Mouse (Mus musculus): Measurements from ENCODE around the gene Galnt9. TPM values are rescaled to one million over a fixed set of nuclear protein-coding genes. Genes with fewer than 3 reads are reported as not detected.

Galnt9 gene
- polyA plus RNA-seq, 1 experiment from 2014 or later: not detected

GRCm38 (mm10) chr5:110598298-110599095 is 54.3 kb downstream of the Galnt9 start:
- DNase-seq (ENCODE audit: low spot score): peak; percentile 81
- H3K4me3 ChIP-seq: peak overlapping the region; percentile 29; the same call in 1 of the 2 replicates
- no peaks in the 10 kb centered on the region for H3K9me3 ChIP-seq
- peaks cover 46% of the 10 kb centered on the region for H3K27me3 ChIP-seq (ENCODE audit: insufficient read depth, poor library complexity, severe bottlenecking)
- no peaks in the 10 kb centered on the region for H3K36me3 ChIP-seq
- H3K4me1 ChIP-seq: peaks cover 13% of the 10 kb centered on the region
- 26% methylated on average over 12 of the region's 12 CpGs for WGBS
- H3K27ac ChIP-seq: no peak overlapping the region

- no peaks in the 10 kb centered on the region for H3K36me3 ChIP-seq
- no peak overlapping the region for H3K4me3 ChIP-seq
- no peak for DNase-seq (ENCODE audit: low spot score)
- H3K27ac ChIP-seq: no peak overlapping the region
- H3K27me3 ChIP-seq (ENCODE audit: insufficient read depth, poor library complexity, severe bottlenecking): peaks cover 28% of the 10 kb centered on the region; the same call in 1 of the 2 replicates
- peaks cover 12% of the 10 kb centered on the region for H3K4me1 ChIP-seq
- H3K9me3 ChIP-seq: no peaks in the 10 kb centered on the region
- 74% methylated on average over 7 of the region's 7 CpGs for WGBS
These were observed 59.0 kb downstream of the Galnt9 start for GRCm38 (mm10) chr5:110603016-110603685.

- WGBS: 82% methylated on average over 2 of the region's 2 CpGs
- Histone ChIP-seq H3K36me3 (no peaks in the 10 kb centered on the region), H3K27me3 (ENCODE audit: insufficient read depth, poor library complexity, severe bottlenecking) (peaks cover 31% of the 10 kb centered on the region; the same call in 1 of the 2 replicates), H3K4me3 (no peak overlapping the region), H3K4me1 (0 out of 2 replicates have a peak, but pooled peaks cover 2% of the 10 kb centered on the region), H3K27ac (no peak overlapping the region), H3K9me3 (no peaks in the 10 kb centered on the region)
- no peak for DNase-seq (ENCODE audit: low spot score)
These were observed 60.2 kb downstream of the Galnt9 start for GRCm38 (mm10) chr5:110604311-110604710.

DNA sequence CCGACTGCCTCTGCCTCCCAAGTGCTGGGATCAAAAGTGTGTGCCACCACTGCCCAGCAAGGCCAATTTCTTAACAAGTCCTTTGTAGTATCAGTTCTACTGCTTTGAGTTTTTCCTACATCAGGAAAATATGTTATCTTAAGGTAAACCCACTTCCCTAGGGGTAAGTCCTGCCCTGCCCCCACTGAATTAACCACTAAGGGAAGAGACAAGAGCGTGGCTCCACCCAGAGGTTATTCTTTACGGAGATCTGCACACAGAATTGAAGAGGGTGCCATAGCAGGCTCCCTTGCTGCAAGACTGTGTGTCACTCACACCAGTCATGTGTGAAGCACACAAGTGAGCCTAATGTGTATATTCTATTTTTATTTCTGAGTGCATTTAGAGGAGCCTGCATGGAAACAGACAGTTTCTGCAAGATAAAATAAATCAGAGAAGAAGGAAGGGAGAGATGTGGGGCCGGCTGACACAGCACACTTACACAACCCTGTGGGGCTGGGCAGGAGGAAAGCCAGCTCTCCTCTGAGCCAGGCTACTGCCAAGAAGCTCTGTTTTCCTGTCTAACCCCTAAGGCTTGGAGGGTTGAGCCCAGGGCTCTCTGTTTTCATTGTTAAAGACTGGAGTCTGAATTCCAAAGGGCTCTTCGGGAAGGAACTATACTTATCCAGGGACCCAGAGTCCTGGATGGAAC is 61.5 kb downstream of the Galnt9 start:
- DNase-seq (ENCODE audit: low spot score): no peak
- 58% methylated on average over 5 of the region's 5 CpGs for WGBS
- H3K4me1 ChIP-seq: 0 out of 2 replicates have a peak, but pooled peaks cover 2% of the 10 kb centered on the region
- no peaks in the 10 kb centered on the region for H3K36me3 ChIP-seq
- no peaks in the 10 kb centered on the region for H3K9me3 ChIP-seq
- no peak overlapping the region for H3K27ac ChIP-seq
- H3K27me3 ChIP-seq (ENCODE audit: insufficient read depth, poor library complexity, severe bottlenecking): peaks cover 23% of the 10 kb centered on the region; the same call in 1 of the 2 replicates
- H3K4me3 ChIP-seq: no peak overlapping the region

DNA sequence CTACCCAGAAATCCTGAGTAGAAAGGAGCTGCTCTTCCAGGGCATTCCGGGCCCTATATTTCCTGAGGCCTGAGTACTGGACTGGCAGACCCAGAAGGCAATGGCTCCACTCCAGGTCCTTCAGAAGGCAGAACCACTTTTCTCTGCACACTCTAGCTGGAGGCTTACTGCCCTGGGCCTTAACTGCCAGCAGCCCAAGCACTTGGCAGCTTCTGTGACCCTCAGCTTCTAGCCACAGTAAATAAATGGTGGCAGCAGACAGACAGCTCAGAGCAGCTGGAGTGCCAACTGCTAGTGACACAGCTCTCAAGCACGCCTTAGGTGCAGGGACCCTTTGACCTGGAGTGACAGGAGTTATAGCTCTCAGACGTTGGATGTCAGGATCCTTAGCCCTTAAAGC is 63.6 kb downstream of the Galnt9 start:
- Histone ChIP-seq H3K4me1 (0 out of 2 replicates have a peak, but pooled peaks cover 2% of the 10 kb centered on the region), H3K36me3 (no peaks in the 10 kb centered on the region), H3K4me3 (no peak overlapping the region), H3K9me3 (no peaks in the 10 kb centered on the region), H3K27ac (no peak overlapping the region), H3K27me3 (ENCODE audit: insufficient read depth, poor library complexity, severe bottlenecking) (peaks cover 15% of the 10 kb centered on the region; the same call in 1 of the 2 replicates)
- no peak for DNase-seq (ENCODE audit: low spot score)
- WGBS: 74% methylated on average over 3 of the region's 3 CpGs

GRCm38 (mm10) chr5:110608336-110608735 is 64.2 kb downstream of the Galnt9 start:
- H3K4me1 ChIP-seq: 0 out of 2 replicates have a peak, but pooled peaks cover 2% of the 10 kb centered on the region
- H3K9me3 ChIP-seq: no peaks in the 10 kb centered on the region
- no peak overlapping the region for H3K4me3 ChIP-seq
- H3K27me3 ChIP-seq (ENCODE audit: insufficient read depth, poor library complexity, severe bottlenecking): peaks cover 10% of the 10 kb centered on the region; the same call in 1 of the 2 replicates
- H3K36me3 ChIP-seq: no peaks in the 10 kb centered on the region
- no peak for DNase-seq (ENCODE audit: low spot score)
- no peak overlapping the region for H3K27ac ChIP-seq
- WGBS: 74% methylated on average over 6 of the region's 6 CpGs

- WGBS: 71% methylated on average over 8 of the region's 8 CpGs
- Histone ChIP-seq H3K4me1 (0 out of 2 replicates have a peak, but pooled peaks cover 2% of the 10 kb centered on the region), H3K4me3 (no peak overlapping the region), H3K27me3 (ENCODE audit: insufficient read depth, poor library complexity, severe bottlenecking) (peaks cover 6% of the 10 kb centered on the region; the same call in 1 of the 2 replicates), H3K27ac (no peak overlapping the region), H3K9me3 (no peaks in the 10 kb centered on the region), H3K36me3 (no peaks in the 10 kb centered on the region)
- no peak for DNase-seq (ENCODE audit: low spot score)
These were observed 64.8 kb downstream of the Galnt9 start for GRCm38 (mm10) chr5:110608941-110609340.

DNA sequence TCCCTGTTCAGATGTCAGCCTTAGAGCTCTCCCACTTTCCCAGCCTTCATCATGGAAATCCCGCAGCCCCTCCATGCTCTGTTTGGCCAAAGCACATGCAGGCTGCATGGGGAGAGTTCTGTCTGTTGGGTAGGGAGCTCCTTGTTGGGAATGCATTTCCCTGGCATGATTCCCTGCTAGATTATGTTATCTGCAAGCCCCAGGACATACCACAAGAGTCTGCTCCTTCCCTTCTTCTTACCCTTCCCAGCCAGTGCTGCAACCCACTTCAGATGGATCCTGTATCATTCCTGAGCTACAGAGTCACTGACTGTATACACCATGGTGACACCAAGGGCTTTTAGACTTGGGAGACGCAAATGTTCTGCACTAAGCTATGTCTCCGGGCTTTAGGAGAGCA is 65.3 kb downstream of the Galnt9 start:
- Histone ChIP-seq H3K36me3 (no peaks in the 10 kb centered on the region), H3K9me3 (no peaks in the 10 kb centered on the region), H3K27ac (no peak overlapping the region), H3K4me3 (no peak overlapping the region), H3K27me3 (ENCODE audit: insufficient read depth, poor library complexity, severe bottlenecking) (peaks cover 6% of the 10 kb centered on the region; the same call in 1 of the 2 replicates), H3K4me1 (0 out of 2 replicates have a peak, but pooled peaks cover 2% of the 10 kb centered on the region)
- DNase-seq (ENCODE audit: low spot score): no peak
- 74% methylated on average over 3 of the region's 3 CpGs for WGBS

DNA sequence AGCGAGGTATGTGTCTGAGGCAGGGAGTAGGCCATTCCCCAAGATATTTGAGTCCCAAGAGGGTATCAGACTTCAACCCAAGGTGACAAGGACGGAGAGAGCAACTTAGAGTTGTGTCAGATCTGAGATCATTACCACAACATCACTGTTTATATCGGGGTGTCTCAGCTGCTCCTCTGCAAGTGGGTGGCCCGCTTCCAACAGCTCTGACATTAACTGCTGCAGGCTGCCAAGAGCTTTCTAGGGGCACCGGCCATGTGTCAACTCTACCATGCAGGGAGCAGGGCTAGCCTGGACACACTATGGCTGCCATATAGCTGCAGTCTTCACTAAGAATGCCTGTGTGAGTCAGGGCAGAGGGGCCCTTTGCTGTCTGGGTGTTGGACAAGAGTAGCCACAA is 65.7 kb downstream of the Galnt9 start:
- H3K27me3 ChIP-seq (ENCODE audit: insufficient read depth, poor library complexity, severe bottlenecking): peaks cover 6% of the 10 kb centered on the region; the same call in 1 of the 2 replicates
- DNase-seq (ENCODE audit: low spot score): no peak
- 0 out of 2 replicates have a peak, but pooled peaks cover 2% of the 10 kb centered on the region for H3K4me1 ChIP-seq
- H3K4me3 ChIP-seq: no peak overlapping the region
- H3K36me3 ChIP-seq: no peaks in the 10 kb centered on the region
- no peak overlapping the region for H3K27ac ChIP-seq
- no peaks in the 10 kb centered on the region for H3K9me3 ChIP-seq
- 76% methylated on average over 5 of the region's 5 CpGs for WGBS

DNA sequence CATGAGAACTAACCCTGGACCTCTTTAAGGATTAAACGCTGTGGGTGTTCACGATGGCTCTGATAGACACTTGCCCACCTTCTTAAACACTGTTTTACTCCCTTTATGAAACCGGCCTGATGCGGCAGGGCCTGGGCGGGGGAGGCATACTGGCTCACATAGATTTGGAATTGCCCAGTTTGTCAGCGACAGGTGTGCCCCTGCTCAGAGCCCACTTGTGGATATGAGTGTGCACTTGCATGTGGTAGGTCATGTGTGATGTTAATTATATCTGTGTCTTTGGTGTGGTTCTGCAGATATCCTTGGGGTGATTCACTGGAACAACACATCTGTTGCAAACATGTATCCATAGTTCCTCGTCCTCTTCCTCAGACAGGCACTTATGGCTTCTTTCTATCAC is 66.3 kb downstream of the Galnt9 start:
- Histone ChIP-seq H3K4me3 (no peak overlapping the region), H3K4me1 (0 out of 2 replicates have a peak, but pooled peaks cover 2% of the 10 kb centered on the region), H3K36me3 (no peaks in the 10 kb centered on the region), H3K27ac (no peak overlapping the region), H3K27me3 (ENCODE audit: insufficient read depth, poor library complexity, severe bottlenecking) (peaks cover 6% of the 10 kb centered on the region; the same call in 1 of the 2 replicates), H3K9me3 (no peaks in the 10 kb centered on the region)
- WGBS: 85% methylated on average over 7 of the region's 7 CpGs
- no peak for DNase-seq (ENCODE audit: low spot score)

DNA sequence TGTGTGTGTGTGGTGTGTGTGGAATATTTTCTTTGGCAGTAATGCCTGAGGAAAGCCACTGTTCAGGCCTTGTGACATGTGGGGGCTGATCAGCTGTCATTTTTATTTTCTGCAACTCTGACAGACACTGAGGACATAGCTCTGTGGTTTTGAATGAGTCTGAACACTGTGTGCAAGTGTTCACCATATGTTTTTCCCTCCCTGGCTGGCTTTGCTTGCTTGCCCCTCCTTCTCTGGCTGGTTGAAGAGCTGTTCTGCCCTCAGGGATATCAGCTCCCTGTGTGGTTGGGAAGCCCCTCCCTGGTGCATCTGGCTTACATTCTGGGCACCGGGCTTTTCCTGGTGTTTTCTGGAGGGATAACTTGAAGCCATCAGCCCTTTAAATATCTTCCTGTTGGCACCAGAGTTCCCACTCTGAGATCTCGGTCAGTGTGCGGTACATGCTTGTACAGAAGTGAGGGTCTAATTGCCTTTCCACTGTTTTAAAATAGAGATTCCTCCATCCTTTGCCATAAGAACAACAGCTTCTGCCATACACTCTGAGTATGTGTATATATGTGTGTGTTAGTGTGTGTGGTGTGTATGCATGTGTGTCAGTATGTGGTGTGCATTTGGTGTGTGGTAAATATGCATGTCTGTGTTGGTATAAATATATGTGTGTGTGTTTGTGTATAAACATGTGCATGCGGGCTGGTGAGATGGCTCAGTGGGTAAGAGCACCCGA is 67.4 kb downstream of the Galnt9 start:
- WGBS: 75% methylated on average over 5 of the region's 5 CpGs
- no peak overlapping the region for H3K27ac ChIP-seq

DNA sequence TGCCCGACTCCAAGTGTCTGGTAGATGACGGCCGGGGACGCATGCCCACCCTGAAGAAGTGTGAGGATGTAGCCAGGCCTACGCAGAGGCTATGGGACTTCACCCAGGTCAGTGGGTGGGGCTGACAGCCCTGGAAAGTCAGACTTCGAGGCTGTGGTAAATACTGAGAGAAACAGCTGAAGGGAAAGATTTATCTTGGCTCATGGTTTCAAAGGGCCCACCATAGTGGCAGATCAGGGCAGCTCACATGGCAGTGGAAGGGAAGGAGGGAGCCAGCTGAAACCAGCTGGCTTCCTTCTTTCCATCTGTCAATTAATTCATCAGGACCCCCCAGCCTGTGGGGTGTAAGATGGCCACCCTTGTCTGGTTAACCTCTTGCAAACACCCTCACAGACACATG is 75.1 kb downstream of the Galnt9 start:
- Histone ChIP-seq H3K9me3 (no peaks in the 10 kb centered on the region), H3K4me3 (no peak overlapping the region), H3K36me3 (no peaks in the 10 kb centered on the region), H3K27ac (no peak overlapping the region), H3K4me1 (no peaks in the 10 kb centered on the region), H3K27me3 (ENCODE audit: insufficient read depth, poor library complexity, severe bottlenecking) (no peaks in the 10 kb centered on the region)
- 87% methylated on average over 6 of the region's 6 CpGs for WGBS
- no peak for DNase-seq (ENCODE audit: low spot score)

More for the DNA sequence above, 67.4 kb downstream of the Galnt9 start:
- Histone ChIP-seq H3K9me3 (no peaks in the 10 kb centered on the region), H3K4me1 (no peaks in the 10 kb centered on the region), H3K36me3 (no peaks in the 10 kb centered on the region), H3K4me3 (no peak overlapping the region), H3K27me3 (ENCODE audit: insufficient read depth, poor library complexity, severe bottlenecking) (peaks cover 6% of the 10 kb centered on the region; the same call in 1 of the 2 replicates)
- DNase-seq (ENCODE audit: low spot score): no peak
